Mouse (Mus musculus) cortical plate, adult 2 months (tissue): ENCODE measurements at regions not wholly inside any gene's neighbourhood (a gene's known extent, or its start where the extent isn't known, plus 50 kb on each side); places are given as distances from the start of the nearest gene placed in this dataset.

Experiments
- H3K27ac ChIP-seq: fragments of 200-500 bp; 2 replicates; pipeline ENCODE4 v1.5.1; 2012; ENCODE audit warnings: low read length, control low read depth, inconsistent platforms; ENCODE audit not compliant: insufficient read depth
- H3K4me1 ChIP-seq: fragments of 200-500 bp; 2 replicates; pipeline ENCODE4 v1.6.1; 2011; ENCODE audit warnings: low read length; ENCODE audit not compliant: control insufficient read depth, insufficient read depth
- H3K4me3 ChIP-seq: fragments of 200-500 bp; 2 replicates; pipeline ENCODE4 v1.5.1; 2011; ENCODE audit warnings: mild to moderate bottlenecking, low read length, control low read depth; ENCODE audit not compliant: insufficient read depth
- CTCF ChIP-seq: fragments of 200-500 bp; IDR thresholded peaks from 2 replicates; pipeline ENCODE4 v1.5.1; 2011; ENCODE audit warnings: mild to moderate bottlenecking, control low read depth, low read length; ENCODE audit not compliant: insufficient read depth; ENCODE audit errors: extremely low read depth
- POLR2A ChIP-seq: fragments of 200-500 bp; IDR thresholded peaks from 2 replicates; pipeline ENCODE4 v1.6.1; 2011; ENCODE audit warnings: mild to moderate bottlenecking, low read length, control low read depth; ENCODE audit not compliant: insufficient read depth; ENCODE audit errors: extremely low read depth

GRCm38 (mm10) chr13:47842418-47842817 lies 418.6 kb upstream of the Id4 start:
- no peaks in the 10 kb centered on the region for H3K4me1 ChIP-seq
- no peak overlapping the region for H3K27ac ChIP-seq
- no peak overlapping the region for H3K4me3 ChIP-seq
- TF ChIP-seq POLR2A: no peak
- TF ChIP-seq CTCF: no peak

- Histone ChIP-seq H3K27ac (no peak overlapping the region), H3K4me3 (no peak overlapping the region), H3K4me1 (no peaks in the 10 kb centered on the region)
- no peak for TF ChIP-seq CTCF
- no peak for TF ChIP-seq POLR2A
Observed at GRCm38 (mm10) chr13:47843011-47843410, 418.0 kb upstream of the Id4 start.

- no peak for TF ChIP-seq POLR2A
- TF ChIP-seq CTCF: no peak
- H3K27ac ChIP-seq: no peak overlapping the region
- H3K4me1 ChIP-seq: no peaks in the 10 kb centered on the region
- no peak overlapping the region for H3K4me3 ChIP-seq
Observed at GRCm38 (mm10) chr13:47843541-47844267, 417.3 kb upstream of the Id4 start.

GRCm38 (mm10) chr13:47846713-47847112 lies 414.3 kb upstream of the Id4 start:
- no peak for TF ChIP-seq CTCF
- no peak for TF ChIP-seq POLR2A
- Histone ChIP-seq H3K4me1 (no peaks in the 10 kb centered on the region), H3K4me3 (no peak overlapping the region), H3K27ac (no peak overlapping the region)

GRCm38 (mm10) chr13:47848371-47849188 lies 412.4 kb upstream of the Id4 start:
- Histone ChIP-seq H3K4me1 (no peaks in the 10 kb centered on the region), H3K27ac (no peak overlapping the region), H3K4me3 (no peak overlapping the region)
- TF ChIP-seq POLR2A: no peak
- no peak for TF ChIP-seq CTCF

- Histone ChIP-seq H3K4me1 (no peaks in the 10 kb centered on the region), H3K27ac (no peak overlapping the region), H3K4me3 (no peak overlapping the region)
- TF ChIP-seq POLR2A (no peak), CTCF (no peak)
Observed at GRCm38 (mm10) chr13:47855422-47856108, 405.5 kb upstream of the Id4 start.

GRCm38 (mm10) chr13:47858946-47859345 lies 402.1 kb upstream of the Id4 start:
- no peak for TF ChIP-seq CTCF
- TF ChIP-seq POLR2A: no peak
- H3K27ac ChIP-seq: no peak overlapping the region
- H3K4me3 ChIP-seq: no peak overlapping the region
- H3K4me1 ChIP-seq: no peaks in the 10 kb centered on the region

GRCm38 (mm10) chr13:47860316-47860715 lies 400.7 kb upstream of the Id4 start:
- Histone ChIP-seq H3K4me3 (no peak overlapping the region), H3K4me1 (no peaks in the 10 kb centered on the region), H3K27ac (no peak overlapping the region)
- TF ChIP-seq CTCF: no peak
- TF ChIP-seq POLR2A: no peak

- Histone ChIP-seq H3K27ac (no peak overlapping the region), H3K4me3 (no peak overlapping the region), H3K4me1 (no peaks in the 10 kb centered on the region)
- TF ChIP-seq POLR2A: no peak
- TF ChIP-seq CTCF: no peak
Observed at GRCm38 (mm10) chr13:47862896-47863295, 398.1 kb upstream of the Id4 start.

- TF ChIP-seq CTCF (no peak), POLR2A (no peak)
- Histone ChIP-seq H3K27ac (no peak overlapping the region), H3K4me1 (no peaks in the 10 kb centered on the region), H3K4me3 (no peak overlapping the region)
Observed at GRCm38 (mm10) chr13:47868656-47869055, 392.4 kb upstream of the Id4 start.
